Mouse (Mus musculus) myocyte (in vitro differentiated cells): Measurements from ENCODE around the gene Cpne4.

Experiments used
- MYOG ChIP-seq, 3 experiments: IDR thresholded peaks; one replicate each; pipeline ENCODE4 v1.6.1; 2011; ENCODE audit warnings: control low read depth in 2 of 3, low read depth in 2 of 3, mild to moderate bottlenecking in 2 of 3; ENCODE audit not compliant: insufficient read length in 2 of 3, control insufficient read depth in 1 of 3, insufficient read depth in 1 of 3
- POLR2A ChIP-seq: IDR thresholded peaks from one replicate; pipeline ENCODE4 v1.6.1; 2011; ENCODE audit warnings: low read depth, mild to moderate bottlenecking, control low read depth, moderate library complexity; ENCODE audit not compliant: insufficient read length
- TCF3 ChIP-seq: IDR thresholded peaks from one replicate; pipeline ENCODE4 v1.6.1; 2011; ENCODE audit warnings: low read depth, control low read depth; ENCODE audit not compliant: insufficient read length

- no peak for TF ChIP-seq TCF3
- no peak for TF ChIP-seq MYOG (IDR thresholded peaks at IDR 0.05; ENCODE audit: control insufficient read depth in 1 of 3, insufficient read depth in 1 of 3, insufficient read length in 2 of 3, low read depth in 2 of 3)
- TF ChIP-seq POLR2A: no peak
Measured at GRCm38 (mm10) chr9:105028311-105028710, 481.2 kb downstream of the Cpne4 start.
